24 mouse cellular contexts compared by ENCODE assay signal in genomic region chr2:118287678-118288077, GRCm38 (mm10). TPM values are rescaled to one million over a fixed set of nuclear protein-coding genes. Genes with fewer than 3 reads are reported as not detected.
DNase-seq lines count a peak whose midpoint lies in the region; ATAC-seq and TF ChIP-seq lines count a peak whose summit lies in the region.
"Had no signal": no experiment of that assay in that cellular context is flagged by ENCODE, and none has a peak within 500 bp of the region (broad histone marks: within the 10 kb centered on the region; RNA-seq: fewer than 3 reads in every experiment).

No protein-coding gene starts in this region.

- H3K36me3 ChIP-seq in forebrain, embryonic 16.5 days (ENCODE audit: control insufficient read depth, insufficient read depth), result no peaks in the 10 kb centered on the region
- H3K36me3 ChIP-seq in forebrain, embryonic 11.5 days (ENCODE audit: control insufficient read depth, insufficient read depth, low read length), result no peaks in the 10 kb centered on the region
- no peaks in the 10 kb centered on the region for H3K36me3 ChIP-seq in lung, postnatal 0 days (ENCODE audit: insufficient read depth, low read length)
- H3K36me3 ChIP-seq: embryonic facial prominence, embryonic 15.5 days; G1E; heart, embryonic 10.5 days; hindbrain, embryonic 15.5 days; intestine, embryonic 15.5 days; limb, embryonic 13.5 days; liver, embryonic 12.5 days; neural tube, embryonic 15.5 days had no signal

- no peak for TF ChIP-seq CTCF in lung, postnatal 0 days (IDR thresholded peaks at IDR 0.05)
- no peak for TF ChIP-seq CTCF in embryonic fibroblast, embryonic 13.5 days (IDR thresholded peaks at IDR 0.05; ENCODE audit: borderline replicate concordance, insufficient read depth, low read length)

- H3K4me2 ChIP-seq in forebrain, embryonic 16.5 days (ENCODE audit: low read length), result no peak overlapping the region
- H3K4me2 ChIP-seq in forebrain, embryonic 11.5 days (ENCODE audit: low read depth, low read length, severe bottlenecking), result no peak overlapping the region
- H3K4me2 ChIP-seq in lung, postnatal 0 days (replicated peaks; ENCODE audit: low read depth, low read length), result no peak overlapping the region
- H3K4me2 ChIP-seq: embryonic facial prominence, embryonic 15.5 days; hindbrain, embryonic 15.5 days; intestine, embryonic 15.5 days; limb, embryonic 13.5 days; liver, embryonic 12.5 days; neural tube, embryonic 15.5 days had no signal

- H3K9me3 ChIP-seq in forebrain, embryonic 16.5 days (ENCODE audit: control insufficient read depth, low read length), result no peaks in the 10 kb centered on the region
- H3K9me3 ChIP-seq in forebrain, embryonic 11.5 days (ENCODE audit: control insufficient read depth, low read length), result no peaks in the 10 kb centered on the region
- no peaks in the 10 kb centered on the region for H3K9me3 ChIP-seq in lung, postnatal 0 days (ENCODE audit: low read length)
- H3K9me3 ChIP-seq: embryonic facial prominence, embryonic 15.5 days; G1E; heart, embryonic 10.5 days; hindbrain, embryonic 15.5 days; intestine, embryonic 15.5 days; limb, embryonic 13.5 days; neural tube, embryonic 15.5 days had no signal

- H3K4me3 ChIP-seq in forebrain, embryonic 16.5 days (replicated peaks; ENCODE audit: low read length), result no peak overlapping the region
- no peak overlapping the region for H3K4me3 ChIP-seq in forebrain, embryonic 11.5 days (ENCODE audit: low read depth, low read length)
- H3K4me3 ChIP-seq in lung, postnatal 0 days (ENCODE audit: low read depth, low read length), result no peak overlapping the region
- no peak overlapping the region for H3K4me3 ChIP-seq in embryonic fibroblast, embryonic 13.5 days (ENCODE audit: insufficient read depth, low read length)
- H3K4me3 ChIP-seq: embryonic facial prominence, embryonic 15.5 days; heart, embryonic 10.5 days; hindbrain, embryonic 15.5 days; intestine, embryonic 15.5 days; limb, embryonic 13.5 days; liver, embryonic 12.5 days; megakaryocyte, embryonic 14.5 days; neural tube, embryonic 15.5 days had no signal

- no peak overlapping the region for H3K9ac ChIP-seq in forebrain, embryonic 16.5 days (replicated peaks; ENCODE audit: low read depth, low read length)
- H3K9ac ChIP-seq in forebrain, embryonic 11.5 days (ENCODE audit: low read length), result no peak overlapping the region
- no peak overlapping the region for H3K9ac ChIP-seq in lung, postnatal 0 days (replicated peaks; ENCODE audit: low read depth)
- H3K9ac ChIP-seq: embryonic facial prominence, embryonic 15.5 days; hindbrain, embryonic 15.5 days; intestine, embryonic 15.5 days; limb, embryonic 13.5 days; liver, embryonic 12.5 days; neural tube, embryonic 15.5 days had no signal

- H3K27me3 ChIP-seq in forebrain, embryonic 16.5 days (replicated peaks; ENCODE audit: control insufficient read depth, insufficient read depth, low read length), result no peaks in the 10 kb centered on the region
- no peaks in the 10 kb centered on the region for H3K27me3 ChIP-seq in forebrain, embryonic 11.5 days (ENCODE audit: control insufficient read depth, insufficient read depth, low read length)
- H3K27me3 ChIP-seq in lung, postnatal 0 days (replicated peaks; ENCODE audit: insufficient read depth, low read length), result no peaks in the 10 kb centered on the region
- H3K27me3 ChIP-seq: CH12.LX; embryonic facial prominence, embryonic 15.5 days; hindbrain, embryonic 15.5 days; intestine, embryonic 15.5 days; limb, embryonic 13.5 days; liver, embryonic 12.5 days; neural tube, embryonic 15.5 days had no signal

- no peaks in the 10 kb centered on the region for H3K4me1 ChIP-seq in forebrain, embryonic 16.5 days (replicated peaks; ENCODE audit: control insufficient read depth, insufficient read depth, low read length)
- no peaks in the 10 kb centered on the region for H3K4me1 ChIP-seq in forebrain, embryonic 11.5 days (replicated peaks; ENCODE audit: control insufficient read depth, insufficient read depth, low read length)
- 0 out of 2 replicates have a peak, but pooled peaks cover 4% of the 10 kb centered on the region for H3K4me1 ChIP-seq in lung, postnatal 0 days (ENCODE audit: insufficient read depth, low read depth, low read length)
- peaks cover 10% of the 10 kb centered on the region for H3K4me1 ChIP-seq in embryonic fibroblast, embryonic 13.5 days (ENCODE audit: control insufficient read depth, insufficient read depth, low read length)
- H3K4me1 ChIP-seq: embryonic facial prominence, embryonic 15.5 days; heart, embryonic 10.5 days; hindbrain, embryonic 15.5 days; intestine, embryonic 15.5 days; limb, embryonic 13.5 days; liver, embryonic 12.5 days; megakaryocyte, embryonic 14.5 days; neural tube, embryonic 15.5 days had no signal

- ATAC-seq in forebrain, embryonic 16.5 days, result 0 out of 2 replicates have a peak, but pooled peaks have one; percentile 28
- no peak for ATAC-seq in forebrain, embryonic 11.5 days (replicated peaks; ENCODE audit: low FRiP score)
- ATAC-seq in lung, postnatal 0 days, result 0 out of 2 replicates have a peak, but pooled peaks have one; percentile 8
- ATAC-seq: activated CD4-positive, CD25-positive, alpha-beta regulatory T cell, adult 4 months; intestine, embryonic 15.5 days; liver, embryonic 12.5 days had no signal

- no peak for DNase-seq in forebrain, embryonic 11.5 days (ENCODE audit: low spot score)
- DNase-seq in lung, postnatal 0 days (ENCODE audit: low spot score), result peak; percentile 21
- no peak for DNase-seq in lung, postnatal 14 days
- peak; percentile 97 for DNase-seq in 3T3-L1 (ENCODE audit: low read depth, low spot score)
- no peak for DNase-seq in cerebellum, postnatal 25 days
- DNase-seq: adrenal gland, postnatal 10 days; B cell, adult 2 months; cerebellum, adult 9-10 months; kidney, postnatal 36 days; lung, adult 18-20 months; spleen, adult 18-20 months had no signal

- no peak overlapping the region for H3K27ac ChIP-seq in forebrain, embryonic 16.5 days (ENCODE audit: low read length)
- no peak overlapping the region for H3K27ac ChIP-seq in forebrain, embryonic 11.5 days (ENCODE audit: low read depth, low read length)
- no peak overlapping the region for H3K27ac ChIP-seq in lung, postnatal 0 days (ENCODE audit: low read length)
- peak overlapping the region; percentile 90 for H3K27ac ChIP-seq in embryonic fibroblast, embryonic 13.5 days (ENCODE audit: insufficient read depth, low read length)
- H3K27ac ChIP-seq: embryonic facial prominence, embryonic 15.5 days; heart, embryonic 10.5 days; hindbrain, embryonic 15.5 days; intestine, embryonic 15.5 days; limb, embryonic 13.5 days; liver, embryonic 12.5 days; neural tube, embryonic 15.5 days had no signal

- no peak for TF ChIP-seq EP300 in lung, postnatal 0 days (IDR thresholded peaks at IDR 0.05)

- TF ChIP-seq POLR2A in embryonic fibroblast, embryonic 13.5 days (IDR thresholded peaks at IDR 0.05; ENCODE audit: low read depth, low read length), result no peak

- 53% methylated on average over 4 of the region's 4 CpGs for WGBS in forebrain, embryonic 16.5 days
- 82% methylated on average over 4 of the region's 4 CpGs for WGBS in forebrain, embryonic 11.5 days
- WGBS in lung, postnatal 0 days, result 54% methylated on average over 4 of the region's 4 CpGs

RNA-seq across cellular contexts. Expression of gene Fsip1, which starts 30.9 kb away (rescaled TPM):
- 4.5 and 4.6 TPM in 2 replicates for polyA plus RNA-seq in forebrain, embryonic 16.5 days (2015; fragmentation: Nextera tagmentation; extraction: Ambion mirVana)
- 3.2 and 4.2 TPM in 2 replicates for polyA plus RNA-seq in forebrain, embryonic 11.5 days (2014; fragmentation: Nextera tagmentation; extraction: Ambion mirVana)
- polyA plus RNA-seq in lung, postnatal 0 days (2015; fragmentation: Nextera tagmentation; extraction: Ambion mirVana), result 2.3 and 3.1 TPM in 2 replicates
- 0.92 and 0.93 TPM in 2 replicates for polyA plus RNA-seq in embryonic fibroblast, embryonic 13.5 days (2011; ENCODE audit: insufficient read length, low read depth, missing spikeins)
- polyA plus RNA-seq: activated CD4-positive, CD25-positive, alpha-beta regulatory T cell, adult 4 months; G1E had no signal

Comparison
In these comparisons a context has a peak if more than half of its experiments do, and no peak if none do; other contexts are left out.
1. DNase-seq: peak in lung, postnatal 0 days (single experiment) and 3T3-L1 (single experiment); none in forebrain, embryonic 11.5 days (single experiment), lung, postnatal 14 days (single experiment) and cerebellum, postnatal 25 days (0 of 2).